Mouse (Mus musculus): ENCODE measurements around the gene 2310061I04Rik. TPM values are rescaled to one million over a fixed set of nuclear protein-coding genes. Genes with fewer than 3 reads are reported as not detected.

The 2310061I04Rik gene
- total RNA-seq, 2 experiments from 2014 or later, result 56.4 to 57.5 TPM

GRCm38 (mm10) chr17:35917143-35917462 lies 19.9 kb upstream of the 2310061I04Rik start:
- DNase-seq (ENCODE audit: low spot score in 2 of 2), result peak in 1 of 2 experiments; percentile 20

- DNase-seq (ENCODE audit: low spot score in 2 of 2), result peak; percentile 99
Measured at GRCm38 (mm10) chr17:35916297-35917142, 19.3 kb upstream of the 2310061I04Rik start, which contains the start of the genes Mrps18b and Ppp1r10. TSS of gene Mrps18b (minus strand) at chr17:35916389. TSS of gene Ppp1r10 (plus strand) at chr17:35916434.

GRCm38 (mm10) chr17:35915538-35916296 lies 18.5 kb upstream of the 2310061I04Rik start:
- peak in 1 of 2 experiments; percentile 44 for DNase-seq (ENCODE audit: low spot score in 2 of 2)

GRCm38 (mm10) chr17:35914975-35915374 lies 17.7 kb upstream of the 2310061I04Rik start:
- DNase-seq (ENCODE audit: low spot score in 2 of 2), result no peak

GRCm38 (mm10) chr17:35909919-35910369 lies 12.7 kb upstream of the 2310061I04Rik start, which contains the start of gene Atat1:
TSS of gene Atat1 (minus strand) at chr17:35910075.
- DNase-seq (ENCODE audit: low spot score in 2 of 2), result peak; percentile 93

GRCm38 (mm10) chr17:35909186-35909918 lies 12.1 kb upstream of the 2310061I04Rik start:
- DNase-seq (ENCODE audit: low spot score in 2 of 2), result no peak

- no peak for DNase-seq (ENCODE audit: low spot score in 2 of 2)
Measured at GRCm38 (mm10) chr17:35907609-35908008, 10.4 kb upstream of the 2310061I04Rik start.

- no peak for DNase-seq (ENCODE audit: low spot score in 2 of 2)
Measured at GRCm38 (mm10) chr17:35905587-35905986, 8.4 kb upstream of the 2310061I04Rik start.

GRCm38 (mm10) chr17:35903992-35904355 lies 6.7 kb upstream of the 2310061I04Rik start:
- DNase-seq (ENCODE audit: low spot score in 2 of 2), result no peak

- DNase-seq (ENCODE audit: low spot score in 2 of 2), result no peak
Measured at GRCm38 (mm10) chr17:35903343-35903991, 6.2 kb upstream of the 2310061I04Rik start.

- DNase-seq (ENCODE audit: low spot score in 2 of 2), result no peak
Measured at GRCm38 (mm10) chr17:35900636-35901035, 3.4 kb upstream of the 2310061I04Rik start.

- no peak for DNase-seq (ENCODE audit: low spot score in 2 of 2)
Measured at GRCm38 (mm10) chr17:35897644-35898573, 678 bp upstream of the 2310061I04Rik start.

GRCm38 (mm10) chr17:35887725-35888124 lies 9.5 kb downstream of the 2310061I04Rik start:
- DNase-seq (ENCODE audit: low spot score in 2 of 2), result no peak

- DNase-seq (ENCODE audit: low spot score in 2 of 2), result no peak
Measured at GRCm38 (mm10) chr17:35883777-35884176, 13.5 kb downstream of the 2310061I04Rik start.

- DNase-seq (ENCODE audit: low spot score in 2 of 2), result no peak
Measured at GRCm38 (mm10) chr17:35882924-35883323, 14.3 kb downstream of the 2310061I04Rik start.

GRCm38 (mm10) chr17:35879245-35880057 lies 17.8 kb downstream of the 2310061I04Rik start, which contains the start of gene Dhx16:
TSS of gene Dhx16 (plus strand) at chr17:35879819.
- peak; percentile 97 to 98 for DNase-seq (ENCODE audit: low spot score in 2 of 2)

GRCm38 (mm10) chr17:35874721-35875120 lies 22.5 kb downstream of the 2310061I04Rik start:
- DNase-seq (ENCODE audit: low spot score in 2 of 2), result peak; percentile 50 to 56

- peak; percentile 87 for DNase-seq (ENCODE audit: low spot score in 2 of 2)
Measured at GRCm38 (mm10) chr17:35873774-35874519, 23.3 kb downstream of the 2310061I04Rik start.

Data from left cerebral cortex, adult 18-20 months (tissue).